Comparison of ENCODE assay signal across 11 mouse cellular contexts in genomic region chr15:12518370-12518973, GRCm38 (mm10).
DNase-seq lines count a peak whose midpoint lies in the region; ATAC-seq and TF ChIP-seq lines count a peak whose summit lies in the region.
"Had no signal": no experiment of that assay in that cellular context is flagged by ENCODE, and none has a peak within 500 bp of the region (broad histone marks: within the 10 kb centered on the region; RNA-seq: fewer than 3 reads in every experiment).

No protein-coding gene starts in this region.

- intact Hi-C loops in gastrocnemius, adult 2 months (cut with DNase I) = no loop called here

- WGBS in heart, postnatal 0 days = 34% methylated on average over 14 of the region's 14 CpGs

- no peak for TF ChIP-seq CTCF in gastrocnemius, adult 2 months (IDR thresholded peaks at IDR 0.05)
- no peak for TF ChIP-seq CTCF in heart, postnatal 0 days (IDR thresholded peaks at IDR 0.05; ENCODE audit: low read depth)

- no peak overlapping the region for H3K4me2 ChIP-seq in heart, postnatal 0 days (ENCODE audit: low read depth, low read length)

- ATAC-seq in heart, postnatal 0 days (ENCODE audit: insufficient read depth, low read depth) = peak; percentile 34
- no peak for ATAC-seq in activated CD4-positive, CD25-positive, alpha-beta regulatory T cell, adult 4 months

- 0 out of 2 replicates have a peak, but pooled peaks cover 22% of the 10 kb centered on the region for H3K4me1 ChIP-seq in heart, postnatal 0 days (ENCODE audit: control insufficient read depth, insufficient read depth)

- no peaks in the 10 kb centered on the region for H3K27me3 ChIP-seq in heart, postnatal 0 days (ENCODE audit: control insufficient read depth, insufficient read depth, low read length)
- H3K27me3 ChIP-seq: CH12.LX had no signal

- DNase-seq in gastrocnemius, adult 2 months = no peak
- DNase-seq in gastrocnemius, postnatal 25 days = no peak
- peak; percentile 30 for DNase-seq in lung, postnatal 10 days
- no peak for DNase-seq in lung, postnatal 25 days (ENCODE audit: low spot score)
- DNase-seq in heart, postnatal 0 days (ENCODE audit: low spot score) = peak; percentile 30
- peak; percentile 45 for DNase-seq in retina, embryonic 14.5 days (ENCODE audit: low spot score)
- no peak for DNase-seq in MN1 (ENCODE audit: low spot score)
- DNase-seq: adrenal gland, postnatal 25 days; right cerebral cortex, postnatal 14 days had no signal

- H3K27ac ChIP-seq in gastrocnemius, adult 2 months = peak overlapping the region; percentile 62
- H3K27ac ChIP-seq in heart, postnatal 0 days (ENCODE audit: low read depth) = peak overlapping the region; percentile 32; the same call in 1 of the 2 replicates

- H3K4me3 ChIP-seq in gastrocnemius, adult 2 months = peak overlapping the region; percentile 23; the same call in 1 of the 2 replicates
- H3K4me3 ChIP-seq in heart, postnatal 0 days (ENCODE audit: low read depth, low read length) = no peak overlapping the region

- TF ChIP-seq EP300 in heart, postnatal 0 days (IDR thresholded peaks at IDR 0.05; ENCODE audit: low read depth) = no peak

- no peak overlapping the region for H3K9ac ChIP-seq in heart, postnatal 0 days (replicated peaks; ENCODE audit: low read depth, low read length)

- no peaks in the 10 kb centered on the region for H3K9me3 ChIP-seq in heart, postnatal 0 days (replicated peaks; ENCODE audit: control insufficient read depth, low read length)

- H3K36me3 ChIP-seq in heart, postnatal 0 days (replicated peaks; ENCODE audit: control insufficient read depth, insufficient read depth, low read length) = no peaks in the 10 kb centered on the region

Comparison
In these comparisons a context has a peak if more than half of its experiments do, and no peak if none do; other contexts are left out.
1. DNase-seq: peak in lung, postnatal 10 days (single experiment), heart, postnatal 0 days (single experiment) and retina, embryonic 14.5 days (single experiment); none in gastrocnemius, adult 2 months (single experiment), gastrocnemius, postnatal 25 days (single experiment), lung, postnatal 25 days (single experiment) and MN1 (single experiment).